In the genomic region with DNA sequence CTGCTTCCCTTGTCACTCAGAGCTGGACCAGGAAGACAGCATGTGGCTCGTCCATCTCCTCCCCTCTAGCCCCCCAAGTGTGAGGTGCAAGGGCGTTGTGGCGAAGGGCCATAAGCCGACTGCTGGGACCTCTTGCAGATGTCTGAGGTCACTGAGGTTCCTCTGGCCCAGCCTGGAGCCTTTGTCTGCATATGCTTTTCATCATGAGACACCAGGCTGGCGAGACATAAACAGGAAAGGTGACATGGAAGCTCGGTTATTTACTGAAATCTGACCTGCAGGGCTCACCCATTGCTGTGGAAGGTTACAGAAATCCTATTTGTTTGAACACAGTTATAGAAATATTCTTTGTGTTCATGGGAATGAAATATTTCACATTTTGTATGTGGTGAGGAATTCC, we compare ENCODE assay signal across 28 mouse cellular contexts. TPM values are rescaled to one million over a fixed set of nuclear protein-coding genes. Genes with fewer than 3 reads are reported as not detected.
A peak's percentile ranks its signal among the peaks of the same experiment; 100 is the strongest.
DNase-seq lines count a peak whose midpoint lies in the region; ATAC-seq and TF ChIP-seq lines count a peak whose summit lies in the region.
"Had no signal": no experiment of that assay in that cellular context is flagged by ENCODE, and none has a peak within 500 bp of the region (broad histone marks: within the 10 kb centered on the region; RNA-seq: fewer than 3 reads in every experiment).

No protein-coding gene starts in this region.

- no peak for TF ChIP-seq POLR2A in lung, adult 2 months (IDR thresholded peaks at IDR 0.05; ENCODE audit: borderline replicate concordance, extremely low read depth, low read depth, low read length)
- no peak for TF ChIP-seq POLR2A in cerebellum, adult 2 months (IDR thresholded peaks at IDR 0.05; ENCODE audit: borderline replicate concordance, insufficient read depth, low read length)

- no peaks in the 10 kb centered on the region for H3K27me3 ChIP-seq in lung, embryonic 14.5 days (ENCODE audit: insufficient read depth, low read length)
- 0 out of 2 replicates have a peak, but pooled peaks cover 4% of the 10 kb centered on the region for H3K27me3 ChIP-seq in embryonic facial prominence, embryonic 10.5 days (replicated peaks; ENCODE audit: low read depth, poor library complexity, severe bottlenecking)
- H3K27me3 ChIP-seq in limb, embryonic 11.5 days (ENCODE audit: control insufficient read depth, insufficient read depth, low read length): no peaks in the 10 kb centered on the region
- H3K27me3 ChIP-seq in kidney, embryonic 15.5 days: no peaks in the 10 kb centered on the region; the same call in 1 of the 2 replicates
- H3K27me3 ChIP-seq in cerebellum, adult 2 months (ENCODE audit: control insufficient read depth, insufficient read depth, low read length): no peaks in the 10 kb centered on the region
- H3K27me3 ChIP-seq: embryonic facial prominence, embryonic 12.5 days; limb, embryonic 15.5 days; liver, embryonic 15.5 days; neural tube, embryonic 13.5 days had no signal

- WGBS in lung, embryonic 14.5 days: 33% methylated on average over 6 of the region's 6 CpGs
- 41% methylated on average over 6 of the region's 6 CpGs for WGBS in lung, adult 2 months
- WGBS in embryonic facial prominence, embryonic 10.5 days: 39% methylated on average over 6 of the region's 6 CpGs
- WGBS in limb, embryonic 11.5 days: 14% methylated on average over 6 of the region's 6 CpGs
- WGBS in kidney, embryonic 15.5 days: 46% methylated on average over 6 of the region's 6 CpGs
- WGBS in cerebellum, adult 2 months: 75% methylated on average over 6 of the region's 6 CpGs

- H3K9me3 ChIP-seq in lung, embryonic 14.5 days (ENCODE audit: low read depth, low read length): no peaks in the 10 kb centered on the region
- no peaks in the 10 kb centered on the region for H3K9me3 ChIP-seq in embryonic facial prominence, embryonic 10.5 days
- no peaks in the 10 kb centered on the region for H3K9me3 ChIP-seq in limb, embryonic 11.5 days (ENCODE audit: control insufficient read depth, low read length)
- H3K9me3 ChIP-seq in kidney, embryonic 15.5 days (replicated peaks): no peaks in the 10 kb centered on the region
- H3K9me3 ChIP-seq: embryonic facial prominence, embryonic 12.5 days; limb, embryonic 15.5 days; liver, embryonic 15.5 days; neural tube, embryonic 13.5 days had no signal

- ATAC-seq in lung, embryonic 14.5 days (ENCODE audit: insufficient read depth): peak; percentile 78
- no peak for ATAC-seq in limb, embryonic 11.5 days (ENCODE audit: insufficient number of reproducible peaks, low FRiP score, low TSS enrichment, low read depth)
- no peak for ATAC-seq in kidney, embryonic 15.5 days (replicated peaks; ENCODE audit: low FRiP score)
- ATAC-seq: forebrain, embryonic 14.5 days; hindbrain, postnatal 0 days; intestine, postnatal 0 days; midbrain, embryonic 16.5 days had no signal

- peaks cover 9% of the 10 kb centered on the region; the same call in 1 of the 2 replicates for H3K4me1 ChIP-seq in lung, embryonic 14.5 days (ENCODE audit: insufficient read depth)
- H3K4me1 ChIP-seq in lung, adult 2 months (ENCODE audit: control insufficient read depth, insufficient read depth, low read length): peaks cover 3% of the 10 kb centered on the region; the same call in 1 of the 2 replicates
- H3K4me1 ChIP-seq in embryonic facial prominence, embryonic 10.5 days: peaks cover 22% of the 10 kb centered on the region
- peaks cover 3% of the 10 kb centered on the region; the same call in 1 of the 2 replicates for H3K4me1 ChIP-seq in limb, embryonic 11.5 days (ENCODE audit: control insufficient read depth, insufficient read depth, low read length)
- H3K4me1 ChIP-seq in kidney, embryonic 15.5 days: peaks cover 3% of the 10 kb centered on the region; the same call in 1 of the 2 replicates
- no peaks in the 10 kb centered on the region for H3K4me1 ChIP-seq in cerebellum, adult 2 months (ENCODE audit: control insufficient read depth, insufficient read depth, low read length)
- H3K4me1 ChIP-seq: liver, embryonic 15.5 days; neural tube, embryonic 13.5 days had no signal

- DNase-seq in lung, embryonic 14.5 days: peak; percentile 84
- no peak for DNase-seq in lung, adult 2 months
- peak; percentile 64 for DNase-seq in embryonic facial prominence, embryonic 10.5 days (ENCODE audit: low spot score)
- peak; percentile 53 for DNase-seq in limb, embryonic 11.5 days (ENCODE audit: low spot score)
- DNase-seq in lung, postnatal 36 days: peak; percentile 69
- DNase-seq in cerebellum, adult 2 months: no peak
- no peak for DNase-seq in cerebellum, postnatal 10 days
- DNase-seq: adrenal gland, adult 2 months; cerebellum, adult 11-12 months; cerebellum, postnatal 25 days; gastrocnemius, postnatal 10 days; heart, postnatal 4 days; kidney, postnatal 4 days; layer of hippocampus, adult 9-11 months; right cerebral cortex, postnatal 4 days; thymus, postnatal 14 days had no signal

- no peak overlapping the region for H3K27ac ChIP-seq in lung, embryonic 14.5 days (ENCODE audit: low read depth)
- H3K27ac ChIP-seq in embryonic facial prominence, embryonic 10.5 days (replicated peaks): peak overlapping the region; percentile 83
- H3K27ac ChIP-seq in limb, embryonic 11.5 days (replicated peaks; ENCODE audit: low read depth, low read length): peak overlapping the region; percentile 22; the same call in 1 of the 2 replicates
- H3K27ac ChIP-seq in kidney, embryonic 15.5 days: no peak overlapping the region
- no peak overlapping the region for H3K27ac ChIP-seq in cerebellum, adult 2 months (ENCODE audit: insufficient read depth, low read length)
- H3K27ac ChIP-seq: embryonic facial prominence, embryonic 12.5 days; hindbrain, postnatal 0 days; limb, embryonic 15.5 days; liver, embryonic 15.5 days; neural tube, embryonic 13.5 days had no signal

- no peak overlapping the region for H3K4me3 ChIP-seq in lung, embryonic 14.5 days (ENCODE audit: low read depth, low read length)
- no peak overlapping the region for H3K4me3 ChIP-seq in lung, adult 2 months (replicated peaks; ENCODE audit: extremely low read depth, low read depth, low read length)
- no peak overlapping the region for H3K4me3 ChIP-seq in embryonic facial prominence, embryonic 10.5 days
- no peak overlapping the region for H3K4me3 ChIP-seq in limb, embryonic 11.5 days (ENCODE audit: low read depth, low read length)
- no peak overlapping the region for H3K4me3 ChIP-seq in kidney, embryonic 15.5 days (replicated peaks)
- H3K4me3 ChIP-seq in cerebellum, adult 2 months (replicated peaks; ENCODE audit: insufficient read depth, low read depth, low read length): no peak overlapping the region
- H3K4me3 ChIP-seq: embryonic facial prominence, embryonic 12.5 days; erythroblast, embryonic 14.5 days; limb, embryonic 15.5 days; liver, embryonic 15.5 days; myocyte; neural tube, embryonic 13.5 days had no signal

- TF ChIP-seq CTCF in lung, embryonic 14.5 days (IDR thresholded peaks at IDR 0.05; ENCODE audit: low read depth): no peak
- no peak for TF ChIP-seq CTCF in lung, adult 2 months (IDR thresholded peaks at IDR 0.05; ENCODE audit: insufficient read depth, low read length)
- no peak for TF ChIP-seq CTCF in cerebellum, adult 2 months (IDR thresholded peaks at IDR 0.05; ENCODE audit: borderline replicate concordance, insufficient read depth, low read depth, low read length)

- H3K4me2 ChIP-seq in lung, embryonic 14.5 days: no peak overlapping the region
- no peak overlapping the region for H3K4me2 ChIP-seq in limb, embryonic 11.5 days (ENCODE audit: low read depth, severe bottlenecking)
- no peak overlapping the region for H3K4me2 ChIP-seq in kidney, embryonic 15.5 days
- H3K4me2 ChIP-seq: embryonic facial prominence, embryonic 12.5 days; limb, embryonic 15.5 days; liver, embryonic 15.5 days; neural tube, embryonic 13.5 days had no signal

- H3K36me3 ChIP-seq in lung, embryonic 14.5 days (ENCODE audit: insufficient read depth): no peaks in the 10 kb centered on the region
- H3K36me3 ChIP-seq in embryonic facial prominence, embryonic 10.5 days (replicated peaks): no peaks in the 10 kb centered on the region
- no peaks in the 10 kb centered on the region for H3K36me3 ChIP-seq in limb, embryonic 11.5 days (ENCODE audit: control insufficient read depth, insufficient read depth, low read length)
- H3K36me3 ChIP-seq in kidney, embryonic 15.5 days: no peaks in the 10 kb centered on the region
- H3K36me3 ChIP-seq: embryonic facial prominence, embryonic 12.5 days; limb, embryonic 15.5 days; liver, embryonic 15.5 days; neural tube, embryonic 13.5 days had no signal

- no peak overlapping the region for H3K9ac ChIP-seq in lung, embryonic 14.5 days
- H3K9ac ChIP-seq in limb, embryonic 11.5 days (ENCODE audit: low read length): no peak overlapping the region
- no peak overlapping the region for H3K9ac ChIP-seq in kidney, embryonic 15.5 days
- H3K9ac ChIP-seq: embryonic facial prominence, embryonic 12.5 days; limb, embryonic 15.5 days; liver, embryonic 15.5 days; neural tube, embryonic 13.5 days had no signal

RNA-seq across cellular contexts. Expression of a gene that starts 24.0 kb away (rescaled TPM):
- 60.5 and 61.0 TPM in 2 replicates for polyA plus RNA-seq in lung, embryonic 14.5 days (2014; fragmentation: Nextera tagmentation; extraction: Ambion mirVana)
- polyA plus RNA-seq in lung, adult 2 months (2012; rRNA removed): 8.0 and 9.3 TPM in 2 replicates
- 128 and 137 TPM in 2 replicates for polyA plus RNA-seq in embryonic facial prominence, embryonic 10.5 days (2016; fragmentation: Nextera tagmentation; extraction: Ambion mirVana)
- 42.6 and 57.8 TPM in 2 replicates for polyA plus RNA-seq in limb, embryonic 11.5 days (2014; fragmentation: Nextera tagmentation; extraction: Ambion mirVana)
- polyA plus RNA-seq in kidney, embryonic 15.5 days (2015; fragmentation: Nextera tagmentation; extraction: Ambion mirVana): 67.5 and 94.5 TPM in 2 replicates
- polyA plus RNA-seq in cerebellum, adult 2 months (2012; rRNA removed): 709 and 904 TPM in 2 replicates
- polyA plus RNA-seq: erythroblast, embryonic 14.5 days had no signal

RNA-seq across cellular contexts. Expression of a gene that starts 45.7 kb away (rescaled TPM):
- 67.8 and 70.5 TPM in 2 replicates for polyA plus RNA-seq in lung, embryonic 14.5 days (2014; fragmentation: Nextera tagmentation; extraction: Ambion mirVana)
- polyA plus RNA-seq in lung, adult 2 months (2012; rRNA removed): 156 and 242 TPM in 2 replicates
- polyA plus RNA-seq in embryonic facial prominence, embryonic 10.5 days (2016; fragmentation: Nextera tagmentation; extraction: Ambion mirVana): 47.1 and 50.8 TPM in 2 replicates
- 39.7 and 42.1 TPM in 2 replicates for polyA plus RNA-seq in limb, embryonic 11.5 days (2014; fragmentation: Nextera tagmentation; extraction: Ambion mirVana)
- polyA plus RNA-seq in kidney, embryonic 15.5 days (2015; fragmentation: Nextera tagmentation; extraction: Ambion mirVana): 35.1 and 39.1 TPM in 2 replicates
- 66.2 and 68.1 TPM in 2 replicates for polyA plus RNA-seq in cerebellum, adult 2 months (2012; rRNA removed)
- polyA plus RNA-seq: C2C12; erythroblast, embryonic 14.5 days had no signal

Comparison
In these comparisons a context has a peak if more than half of its experiments do, and no peak if none do; other contexts are left out.
1. DNase-seq: peak in lung, embryonic 14.5 days (single experiment), embryonic facial prominence, embryonic 10.5 days (single experiment), limb, embryonic 11.5 days (single experiment) and lung, postnatal 36 days (single experiment); none in lung, adult 2 months (single experiment), cerebellum, adult 2 months (0 of 2) and cerebellum, postnatal 10 days (0 of 2).
2. H3K27ac ChIP-seq: peak in embryonic facial prominence, embryonic 10.5 days (single experiment) and limb, embryonic 11.5 days (single experiment); none in lung, embryonic 14.5 days (single experiment), kidney, embryonic 15.5 days (single experiment) and cerebellum, adult 2 months (single experiment).